Mouse (Mus musculus): ENCODE results near the gene Tmem30b.

GRCm38 (mm10) chr12:73511467-73512047 lies 34.6 kb downstream of the Tmem30b start:
- no peak for TF ChIP-seq CTCF (IDR thresholded peaks at IDR 0.05; ENCODE audit: insufficient read depth, low read length)
- TF ChIP-seq POLR2A (IDR thresholded peaks at IDR 0.05; ENCODE audit: borderline replicate concordance, extremely low read depth, low read depth, low read length), result no peak
